Mouse (Mus musculus) cerebellum, adult 2 months (tissue): Measurements from ENCODE around the gene H2afy2.

Source experiments
- CTCF ChIP-seq: fragments of 200-500 bp; IDR thresholded peaks from 2 replicates; pipeline ENCODE4 v1.5.1; 2011; ENCODE audit warnings: low read depth, mild to moderate bottlenecking, control low read depth, low read length, moderate library complexity, borderline replicate concordance; ENCODE audit not compliant: insufficient read depth
- POLR2A ChIP-seq: fragments of 200-500 bp; IDR thresholded peaks from 2 replicates; pipeline ENCODE4 v1.6.1; 2011; ENCODE audit warnings: low read length, control low read depth, borderline replicate concordance; ENCODE audit not compliant: insufficient read depth

GRCm38 (mm10) chr10:61831251-61831650 lies 47.3 kb upstream of the H2afy2 start:
- TF ChIP-seq CTCF, result no peak
- TF ChIP-seq POLR2A, result no peak
